Mouse (Mus musculus) kidney, postnatal 0 days (tissue): ENCODE data around the gene Edem3. TPM values are rescaled to one million over a fixed set of nuclear protein-coding genes. Genes with fewer than 3 reads are reported as not detected.
A peak's percentile ranks its signal among the peaks of the same experiment; 100 is the strongest.

Source experiments
- ATAC-seq: fragments of 200-750 bp; cut with Nextera tagmentation; replicated peaks from 2 replicates; pipeline ENCODE4 v1.8.0; 2017; ENCODE audit warnings: low read depth, moderate number of reproducible peaks, moderate TSS enrichment, moderate library complexity; ENCODE audit not compliant: low FRiP score
- DNase-seq: peaks from one replicate; pipeline ENCODE4 v3.0.0-alpha.2; 2016; ENCODE audit warnings: low spot score
- H3K27ac ChIP-seq: fragments of 300-500 bp; sonication (generic); 2 replicates; pipeline ENCODE4 v1.5.1; 2014; ENCODE audit warnings: mild to moderate bottlenecking
- H3K27me3 ChIP-seq: fragments of 300-500 bp; sonication (generic); 2 replicates; pipeline ENCODE4 v1.6.1; 2014; ENCODE audit warnings: low read length, mixed read lengths; ENCODE audit not compliant: insufficient read depth
- H3K36me3 ChIP-seq: fragments of 300-500 bp; sonication (generic); 2 replicates; pipeline ENCODE4 v1.6.1; 2014; ENCODE audit warnings: low read length, mixed read lengths; ENCODE audit not compliant: insufficient read depth
- H3K4me1 ChIP-seq: fragments of 300-500 bp; sonication (generic); replicated peaks from 2 replicates; pipeline ENCODE4 v1.6.1; 2014; ENCODE audit warnings: antibody characterized with exemption, low read length, mixed read lengths; ENCODE audit not compliant: insufficient read depth
- H3K4me2 ChIP-seq: fragments of 300-500 bp; sonication (generic); 2 replicates; pipeline ENCODE4 v1.6.1; 2014; ENCODE audit warnings: mild to moderate bottlenecking, low read length, moderate library complexity, mixed read lengths
- H3K4me3 ChIP-seq: fragments of 300-500 bp; sonication (generic); replicated peaks from 2 replicates; pipeline ENCODE4 v1.5.1; 2014; ENCODE audit warnings: low read depth, low read length
- H3K9ac ChIP-seq: fragments of 300-500 bp; sonication (generic); 2 replicates; pipeline ENCODE4 v1.6.1; 2014; ENCODE audit warnings: low read depth, low read length
- H3K9me3 ChIP-seq: fragments of 300-500 bp; sonication (generic); replicated peaks from 2 replicates; pipeline ENCODE4 v1.6.1; 2016; ENCODE audit warnings: low read length, inconsistent platforms, mixed read lengths
- CTCF ChIP-seq: IDR thresholded peaks from 2 replicates; pipeline ENCODE4 v1.5.1; 2016; ENCODE audit warnings: antibody characterized with exemption, low read depth, mild to moderate bottlenecking, moderate library complexity
- WGBS: fragments of 180-500 bp; shearing (Covaris S2); extraction: QIAGEN DNeasy Blood & Tissue Kit; methylation state at CpG from one replicate; pipeline ENCODE4 v1.1.7; 2014; 5-methylcytosine and 5-hydroxymethylcytosine counted together
- polyA plus RNA-seq: library from polyadenylated mRNA; unstranded; fragments of >200 nt; fragmentation: Nextera tagmentation; extraction: Ambion mirVana; gene quantifications from 2 replicates; pipeline ENCODE4 v1.2.1, GENCODE M21; 2015

Gene Edem3
- polyA plus RNA-seq, 1 experiment from 2014 or later, result 11.7 TPM

DNA sequence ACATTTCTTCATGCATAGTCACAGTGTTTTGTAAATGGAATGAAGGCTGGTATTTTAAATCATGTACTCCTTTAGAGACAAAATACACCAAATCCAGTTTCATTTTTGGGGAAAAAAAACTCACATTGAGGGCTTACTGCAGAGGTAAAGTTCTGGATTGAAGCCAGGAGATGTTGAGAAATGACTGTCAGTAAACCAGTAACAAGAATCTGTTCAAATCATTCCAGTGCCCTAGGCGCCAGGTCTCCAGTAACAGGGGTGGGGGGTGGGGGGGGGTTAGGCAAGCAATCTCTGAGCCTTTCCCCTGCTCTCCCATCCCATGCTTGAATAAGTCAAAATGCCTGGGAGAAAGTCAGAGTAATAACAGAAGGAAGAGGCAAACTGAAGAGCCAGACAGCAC is 100.4 kb downstream of the Edem3 start:
- Histone ChIP-seq H3K9me3 (no peaks in the 10 kb centered on the region), H3K36me3 (no peaks in the 10 kb centered on the region), H3K9ac (no peak overlapping the region), H3K4me2 (no peak overlapping the region), H3K4me1 (no peaks in the 10 kb centered on the region), H3K27me3 (no peaks in the 10 kb centered on the region), H3K27ac (no peak overlapping the region), H3K4me3 (no peak overlapping the region)
- ATAC-seq (no peak), DNase-seq (no peak)
- TF ChIP-seq CTCF, result no peak
- 39% methylated on average over 1 of the region's 1 CpGs for WGBS

DNA sequence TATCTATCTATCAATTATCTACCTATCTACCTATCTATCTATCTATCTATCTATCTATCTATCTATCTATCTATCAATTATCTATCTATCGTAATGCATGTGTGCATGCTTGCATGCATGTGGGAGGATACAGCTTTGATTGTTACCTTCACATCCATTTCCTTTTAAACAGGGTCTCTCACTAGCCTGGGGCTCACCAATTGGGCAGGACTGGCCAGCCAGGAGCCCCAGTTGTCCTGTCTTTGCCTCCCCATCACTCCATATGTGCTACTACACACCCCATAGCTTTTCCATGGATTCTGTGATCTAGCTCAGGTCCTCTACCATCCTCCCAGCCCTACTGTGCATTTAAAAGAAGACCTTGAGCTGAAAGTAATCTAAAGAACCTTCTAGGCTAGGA is 103.3 kb downstream of the Edem3 start:
- ATAC-seq (no peak), DNase-seq (no peak)
- no peak overlapping the region for H3K4me3 ChIP-seq
- TF ChIP-seq CTCF, result no peak
- no peaks in the 10 kb centered on the region for H3K9me3 ChIP-seq
- 100% methylated on average over 1 of the region's 1 CpGs for WGBS
- no peaks in the 10 kb centered on the region for H3K4me1 ChIP-seq
- no peak overlapping the region for H3K27ac ChIP-seq
- no peaks in the 10 kb centered on the region for H3K27me3 ChIP-seq
- no peak overlapping the region for H3K9ac ChIP-seq
- H3K4me2 ChIP-seq, result no peak overlapping the region
- no peaks in the 10 kb centered on the region for H3K36me3 ChIP-seq

DNA sequence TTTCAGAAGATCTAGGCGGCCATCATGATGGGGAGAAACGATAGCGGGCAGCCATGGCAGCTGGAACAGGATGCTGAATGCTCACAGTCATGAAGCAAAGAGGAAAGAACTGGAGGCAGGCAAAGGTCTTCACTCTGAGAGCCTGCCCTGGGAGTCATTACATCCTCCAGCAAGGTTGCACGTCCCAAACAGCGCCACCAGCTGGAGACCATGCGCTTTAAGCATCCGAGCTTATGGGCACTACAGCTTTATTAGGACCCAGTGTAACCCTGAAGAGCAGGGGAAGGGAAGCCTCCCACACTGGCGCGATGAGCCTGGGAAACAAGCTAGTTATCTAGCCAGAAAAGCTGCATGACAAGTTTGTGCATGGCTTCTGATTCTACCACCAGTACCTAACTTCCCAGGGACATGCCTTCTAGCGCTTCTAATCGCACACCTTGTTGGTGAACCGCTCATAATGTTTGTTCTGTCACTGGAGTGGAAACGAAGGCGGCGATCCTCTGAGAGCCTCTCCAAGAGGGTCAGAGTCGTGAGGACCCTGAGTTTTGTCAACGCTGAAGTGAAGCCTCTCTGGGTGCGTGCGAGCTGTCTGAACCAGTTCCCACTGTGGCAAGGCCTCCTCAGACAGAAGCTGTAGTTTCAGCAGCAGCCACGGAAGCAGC is 106.3 kb downstream of the Edem3 start:
- DNase-seq (no peak), ATAC-seq (no peak)
- Histone ChIP-seq H3K9ac (no peak overlapping the region), H3K27ac (0 out of 2 replicates have a peak overlapping the region, but pooled peaks have one; percentile 8), H3K4me3 (no peak overlapping the region), H3K4me1 (no peaks in the 10 kb centered on the region), H3K27me3 (no peaks in the 10 kb centered on the region), H3K36me3 (no peaks in the 10 kb centered on the region), H3K4me2 (no peak overlapping the region), H3K9me3 (no peaks in the 10 kb centered on the region)
- WGBS, result 56% methylated on average over 20 of the region's 20 CpGs
- peak; percentile 40 for TF ChIP-seq CTCF

DNA sequence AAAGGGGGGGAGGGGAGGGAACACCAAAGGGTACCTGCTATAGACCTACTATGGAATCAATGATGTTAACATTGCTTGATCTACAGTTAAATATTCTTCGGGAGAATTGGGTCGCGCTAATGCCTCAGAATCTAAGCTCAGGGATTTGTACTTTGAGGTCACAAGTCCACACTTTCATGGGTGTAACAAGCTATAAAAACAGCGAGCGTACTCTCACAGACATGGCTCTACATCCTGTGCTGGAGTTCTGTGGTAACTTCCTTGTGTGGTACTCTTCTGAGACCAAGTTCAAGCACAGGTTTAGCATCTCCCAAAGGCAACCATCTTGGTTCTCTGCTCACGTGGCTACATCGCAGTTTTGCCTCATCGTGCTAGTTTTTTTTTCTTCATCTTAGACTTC is 106.9 kb downstream of the Edem3 start:
- no peak overlapping the region for H3K27ac ChIP-seq
- H3K27me3 ChIP-seq, result no peaks in the 10 kb centered on the region
- no peaks in the 10 kb centered on the region for H3K9me3 ChIP-seq
- ATAC-seq, result no peak
- no peaks in the 10 kb centered on the region for H3K4me1 ChIP-seq
- no peak overlapping the region for H3K4me3 ChIP-seq
- TF ChIP-seq CTCF, result no peak
- H3K9ac ChIP-seq, result no peak overlapping the region
- DNase-seq, result no peak
- no peaks in the 10 kb centered on the region for H3K36me3 ChIP-seq
- 96% methylated on average over 8 of the region's 8 CpGs for WGBS
- H3K4me2 ChIP-seq, result no peak overlapping the region

DNA sequence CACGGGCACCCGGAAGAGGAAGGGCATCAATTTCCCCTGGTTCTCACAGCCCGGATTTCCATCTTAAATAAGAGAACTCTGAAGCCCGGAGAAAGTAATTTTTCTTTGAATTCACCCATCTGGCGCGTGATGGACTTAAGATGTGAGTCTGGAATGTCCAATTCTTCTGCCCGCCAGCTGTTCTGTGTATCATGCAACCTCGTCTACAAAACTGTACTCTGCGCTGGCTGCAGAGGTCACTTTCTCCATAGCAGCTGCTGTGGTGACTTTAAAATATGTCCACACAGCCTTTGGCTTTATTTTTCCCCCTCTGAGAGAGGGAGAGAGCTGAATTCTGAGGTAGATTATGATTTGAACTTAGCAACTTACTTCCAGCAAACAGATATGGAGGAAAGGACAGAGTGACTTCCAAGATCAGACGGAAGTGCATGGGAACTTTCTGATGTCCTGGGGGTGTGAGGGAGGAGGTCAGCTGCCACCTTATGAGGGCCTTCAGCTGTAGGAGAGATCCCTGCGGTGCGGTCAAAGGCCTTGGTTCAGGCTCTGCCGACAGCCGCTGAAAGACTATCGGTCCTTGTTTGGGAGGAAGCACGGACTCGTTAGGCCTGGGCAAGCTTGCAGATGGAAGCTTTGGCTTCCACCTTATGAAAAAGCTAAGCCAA is 108.1 kb downstream of the Edem3 start:
- H3K4me1 ChIP-seq, result no peaks in the 10 kb centered on the region
- ATAC-seq, result no peak; the same call in 1 of the 2 replicates
- H3K36me3 ChIP-seq, result no peaks in the 10 kb centered on the region
- 59% methylated on average over 17 of the region's 17 CpGs for WGBS
- DNase-seq, result peak; percentile 86
- no peak overlapping the region for H3K4me2 ChIP-seq
- no peak overlapping the region for H3K4me3 ChIP-seq
- no peaks in the 10 kb centered on the region for H3K27me3 ChIP-seq
- no peak for TF ChIP-seq CTCF
- peak overlapping the region; percentile 76 for H3K27ac ChIP-seq
- no peak overlapping the region for H3K9ac ChIP-seq
- H3K9me3 ChIP-seq, result no peaks in the 10 kb centered on the region

DNA sequence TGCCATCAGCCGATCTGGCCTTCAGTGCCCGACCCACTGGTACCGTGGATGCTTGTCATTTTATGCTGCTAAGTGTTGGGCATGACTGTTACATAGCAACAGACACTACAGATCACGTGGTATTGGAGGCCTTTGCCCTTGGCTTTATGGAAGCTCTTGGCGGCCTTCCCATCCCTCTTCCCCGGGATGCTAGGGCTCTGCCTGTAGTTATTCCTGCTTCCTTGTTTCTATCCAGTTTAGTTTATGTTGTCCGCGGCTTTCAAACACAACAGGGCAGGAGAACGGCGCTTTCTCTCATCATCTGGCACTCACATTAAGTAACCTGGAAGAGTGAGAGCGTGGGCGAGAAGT is 108.6 kb downstream of the Edem3 start:
- no peak for TF ChIP-seq CTCF
- 78% methylated on average over 12 of the region's 12 CpGs for WGBS
- H3K36me3 ChIP-seq, result no peaks in the 10 kb centered on the region
- H3K4me3 ChIP-seq, result no peak overlapping the region
- peak overlapping the region; percentile 76 for H3K27ac ChIP-seq
- H3K9ac ChIP-seq, result no peak overlapping the region
- H3K4me2 ChIP-seq, result no peak overlapping the region
- no peaks in the 10 kb centered on the region for H3K9me3 ChIP-seq
- peak; percentile 69 for DNase-seq
- ATAC-seq, result no peak; the same call in 1 of the 2 replicates
- no peaks in the 10 kb centered on the region for H3K27me3 ChIP-seq
- no peaks in the 10 kb centered on the region for H3K4me1 ChIP-seq
